Mouse (Mus musculus) intestine, postnatal 0 days (tissue): Measurements from ENCODE around the gene Lypd8. TPM values are rescaled to one million over a fixed set of nuclear protein-coding genes. Genes with fewer than 3 reads are reported as not detected.

Experiments
- ATAC-seq: fragments of 200-750 bp; cut with Nextera tagmentation; 2 replicates; pipeline ENCODE4 v1.8.0; 2017; ENCODE audit warnings: mild to moderate bottlenecking, moderate TSS enrichment, moderate library complexity
- H3K27ac ChIP-seq: fragments of 300-500 bp; sonication (generic); 2 replicates; pipeline ENCODE4 v1.5.1; 2014; ENCODE audit warnings: mild to moderate bottlenecking, low read depth, low read length, moderate library complexity
- H3K27me3 ChIP-seq: fragments of 300-500 bp; sonication (generic); replicated peaks from 2 replicates; pipeline ENCODE4 v1.6.1; 2014; ENCODE audit warnings: low read length, mixed read lengths; ENCODE audit not compliant: control insufficient read depth, insufficient read depth
- H3K36me3 ChIP-seq: fragments of 300-500 bp; sonication (generic); 2 replicates; pipeline ENCODE4 v1.6.1; 2014; ENCODE audit warnings: mild to moderate bottlenecking, moderate library complexity; ENCODE audit not compliant: control insufficient read depth, insufficient read depth
- H3K4me1 ChIP-seq: fragments of 300-500 bp; sonication (generic); replicated peaks from 2 replicates; pipeline ENCODE4 v1.6.1; 2014; ENCODE audit warnings: antibody characterized with exemption, low read length, mixed read lengths; ENCODE audit not compliant: control insufficient read depth, insufficient read depth
- H3K4me2 ChIP-seq: fragments of 300-500 bp; sonication (generic); replicated peaks from 2 replicates; pipeline ENCODE4 v1.6.1; 2014; ENCODE audit warnings: low read depth, mild to moderate bottlenecking, moderate library complexity
- H3K4me3 ChIP-seq: fragments of 300-500 bp; sonication (generic); 2 replicates; pipeline ENCODE4 v1.5.1; 2014; ENCODE audit warnings: low read depth, low read length
- H3K9ac ChIP-seq: fragments of 300-500 bp; sonication (generic); 2 replicates; pipeline ENCODE4 v1.6.1; 2014; ENCODE audit warnings: mild to moderate bottlenecking, low read depth, low read length
- H3K9me3 ChIP-seq: fragments of 300-500 bp; sonication (generic); 2 replicates; pipeline ENCODE4 v1.6.1; 2016; ENCODE audit warnings: mixed run types; ENCODE audit not compliant: control insufficient read depth
- CTCF ChIP-seq: sonication (generic); IDR thresholded peaks from 2 replicates; pipeline ENCODE4 v1.5.1; 2016; ENCODE audit warnings: low read depth, mild to moderate bottlenecking, control low read depth, antibody characterized with exemption, moderate library complexity
- WGBS: fragments of 180-500 bp; shearing (Covaris S2); extraction: QIAGEN DNeasy Blood & Tissue Kit; methylation state at CpG from one replicate; pipeline ENCODE4 v1.1.7; 2014; 5-methylcytosine and 5-hydroxymethylcytosine counted together
- polyA plus RNA-seq: library from polyadenylated mRNA; unstranded; fragments of >200 nt; fragmentation: Nextera tagmentation; extraction: Ambion mirVana; gene quantifications from 2 replicates; pipeline ENCODE4 v1.2.1, GENCODE M21; 2015

Gene Lypd8
- polyA plus RNA-seq, 1 experiment from 2014 or later = 1,717 TPM

GRCm38 (mm10) chr11:58377273-58377672 lies 1.6 kb upstream of the Lypd8 start:
- Histone ChIP-seq H3K4me2 (peak overlapping the region; percentile 74; the same call in 1 of the 2 replicates), H3K4me3 (no peak overlapping the region), H3K4me1 (0 out of 2 replicates have a peak, but pooled peaks cover 11% of the 10 kb centered on the region), H3K27me3 (no peaks in the 10 kb centered on the region), H3K9me3 (no peaks in the 10 kb centered on the region), H3K9ac (no peak overlapping the region), H3K36me3 (no peaks in the 10 kb centered on the region), H3K27ac (peak overlapping the region; percentile 64)
- TF ChIP-seq CTCF = no peak
- ATAC-seq = peak; percentile 78
- 30% methylated on average over 2 of the region's 2 CpGs for WGBS

- no peak for TF ChIP-seq CTCF
- peak overlapping the region; percentile 74; the same call in 1 of the 2 replicates for H3K4me2 ChIP-seq
- H3K4me3 ChIP-seq = no peak overlapping the region
- H3K36me3 ChIP-seq = peaks cover 1% of the 10 kb centered on the region; the same call in 1 of the 2 replicates
- 14% methylated on average over 1 of the region's 1 CpGs for WGBS
- peak; percentile 37 for ATAC-seq
- H3K9me3 ChIP-seq = no peaks in the 10 kb centered on the region
- peak overlapping the region; percentile 60; the same call in 1 of the 2 replicates for H3K27ac ChIP-seq
- H3K27me3 ChIP-seq = no peaks in the 10 kb centered on the region
- no peak overlapping the region for H3K9ac ChIP-seq
- 0 out of 2 replicates have a peak, but pooled peaks cover 11% of the 10 kb centered on the region for H3K4me1 ChIP-seq
These were observed 1.2 kb upstream of the Lypd8 start for GRCm38 (mm10) chr11:58377686-58378085.

DNA sequence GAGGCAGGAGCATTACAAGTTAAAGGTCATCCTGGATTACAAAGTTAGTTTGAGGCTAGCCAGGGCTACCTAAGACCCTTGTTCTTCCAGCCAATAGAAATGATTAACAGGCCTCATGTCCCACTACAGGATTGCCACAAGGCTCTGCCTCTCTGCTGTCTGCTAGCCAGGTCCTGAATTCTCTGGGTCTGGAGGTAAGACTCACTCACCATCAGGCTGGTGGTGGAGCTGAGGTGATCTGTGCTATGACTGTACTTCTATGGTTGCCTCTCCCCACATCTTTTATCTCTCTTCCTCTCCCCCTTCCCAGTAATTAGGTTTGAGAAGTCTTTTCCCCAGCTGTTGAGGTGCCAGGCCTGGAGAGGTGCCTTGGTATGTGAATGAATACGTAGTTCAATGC lies 673 bp downstream of the Lypd8 start:
- TF ChIP-seq CTCF = no peak
- Histone ChIP-seq H3K36me3 (peaks cover 10% of the 10 kb centered on the region; the same call in 1 of the 2 replicates), H3K9ac (peak overlapping the region; percentile 26; the same call in 1 of the 2 replicates), H3K9me3 (no peaks in the 10 kb centered on the region), H3K4me1 (0 out of 2 replicates have a peak, but pooled peaks cover 11% of the 10 kb centered on the region), H3K27ac (peak overlapping the region; percentile 60; the same call in 1 of the 2 replicates), H3K4me3 (peak overlapping the region; percentile 48), H3K27me3 (no peaks in the 10 kb centered on the region), H3K4me2 (peak overlapping the region; percentile 74)
- no peak for ATAC-seq
- 37% methylated on average over 1 of the region's 1 CpGs for WGBS

GRCm38 (mm10) chr11:58382471-58382870 lies 3.6 kb downstream of the Lypd8 start:
- Histone ChIP-seq H3K27ac (no peak overlapping the region), H3K27me3 (no peaks in the 10 kb centered on the region), H3K4me2 (peak overlapping the region; percentile 60), H3K9ac (no peak overlapping the region), H3K4me3 (peak overlapping the region; percentile 25), H3K9me3 (no peaks in the 10 kb centered on the region), H3K36me3 (peaks cover 30% of the 10 kb centered on the region), H3K4me1 (0 out of 2 replicates have a peak, but pooled peaks cover 4% of the 10 kb centered on the region)
- no peak for ATAC-seq
- TF ChIP-seq CTCF = no peak
- WGBS = 68% methylated on average over 6 of the region's 6 CpGs

DNA sequence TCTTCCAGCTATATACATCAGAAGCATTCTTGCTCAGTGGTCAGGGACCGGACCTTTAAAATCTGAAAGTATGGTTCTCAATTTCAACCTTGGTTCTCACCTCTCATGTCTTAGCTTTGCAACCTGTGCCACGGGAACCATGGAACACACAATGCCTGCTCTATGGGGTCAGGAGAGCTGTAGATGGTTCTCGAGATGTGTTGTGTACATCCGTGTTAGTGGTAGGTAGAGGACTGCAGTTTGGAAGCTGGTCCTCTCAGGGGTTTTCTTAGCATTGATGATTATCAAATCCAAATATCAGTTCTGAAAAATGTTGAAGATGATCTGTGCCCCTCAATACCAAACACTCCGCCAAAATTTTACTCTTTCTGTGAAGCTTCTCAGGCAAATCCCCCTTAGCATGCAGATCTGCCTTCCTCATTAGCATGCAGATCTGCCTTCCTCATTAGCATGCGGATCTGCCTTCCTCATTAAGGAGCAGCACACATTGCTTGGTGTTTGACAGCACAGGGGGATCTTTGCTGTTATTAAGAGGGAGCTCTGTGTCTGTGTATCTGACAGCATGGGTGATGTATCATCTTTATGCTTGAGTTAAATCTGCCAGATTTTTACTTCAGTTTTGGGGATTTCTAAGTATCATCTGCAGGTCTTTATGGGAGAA lies 21.3 kb downstream of the Lypd8 start:
- 78% methylated on average over 6 of the region's 6 CpGs for WGBS
- peaks cover 28% of the 10 kb centered on the region; the same call in 1 of the 2 replicates for H3K27me3 ChIP-seq

DNA sequence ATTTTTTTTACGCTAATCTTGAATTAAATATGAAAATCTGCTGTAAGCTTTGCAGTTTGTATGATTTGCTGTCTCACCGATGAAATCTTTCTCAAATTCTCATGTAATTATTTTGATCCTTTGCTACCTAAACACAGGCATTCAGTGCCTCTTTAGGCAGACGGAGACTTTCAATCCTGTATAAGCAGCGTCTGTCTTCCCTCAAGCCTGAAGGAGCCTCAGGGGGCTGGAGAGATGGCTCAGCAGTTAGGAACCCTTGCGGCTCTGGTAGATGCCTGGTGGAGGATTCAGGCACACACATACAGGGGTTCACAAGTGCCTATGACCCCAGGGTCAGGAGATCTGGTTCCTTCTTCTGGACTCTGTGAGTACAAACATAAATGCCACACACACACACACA lies 21.8 kb downstream of the Lypd8 start:
- 74% methylated on average over 5 of the region's 5 CpGs for WGBS
- Histone ChIP-seq H3K4me1 (no peaks in the 10 kb centered on the region), H3K4me3 (no peak overlapping the region), H3K27me3 (peaks cover 33% of the 10 kb centered on the region; the same call in 1 of the 2 replicates), H3K9me3 (no peaks in the 10 kb centered on the region), H3K36me3 (no peaks in the 10 kb centered on the region), H3K27ac (no peak overlapping the region), H3K9ac (no peak overlapping the region), H3K4me2 (no peak overlapping the region)
- ATAC-seq = no peak
- TF ChIP-seq CTCF = no peak

More for the DNA sequence above, 21.3 kb downstream of the Lypd8 start:
- no peak for ATAC-seq
- Histone ChIP-seq H3K4me3 (no peak overlapping the region), H3K9me3 (no peaks in the 10 kb centered on the region), H3K36me3 (no peaks in the 10 kb centered on the region), H3K9ac (no peak overlapping the region), H3K4me1 (no peaks in the 10 kb centered on the region), H3K4me2 (no peak overlapping the region), H3K27ac (no peak overlapping the region)
- TF ChIP-seq CTCF = no peak
